Mouse (Mus musculus) small intestine, adult 2 months (tissue): ENCODE measurements at regions not wholly inside any gene's neighbourhood (a gene's known extent, or its start where the extent isn't known, plus 50 kb on each side); places are given as distances from the start of the nearest gene placed in this dataset.

Experiments used
- CTCF ChIP-seq: fragments of 200-500 bp; IDR thresholded peaks from 2 replicates; pipeline ENCODE4 v1.5.1; 2012; ENCODE audit warnings: low read depth, mild to moderate bottlenecking, control low read depth, inconsistent platforms, low read length, moderate library complexity, mixed read lengths; ENCODE audit not compliant: insufficient replicate concordance, insufficient read length; ENCODE audit errors: extremely low read depth
- POLR2A ChIP-seq: fragments of 200-500 bp; IDR thresholded peaks from 2 replicates; pipeline ENCODE4 v1.6.1; 2012; ENCODE audit warnings: low read depth, mild to moderate bottlenecking, control low read depth, inconsistent platforms, low read length, moderate library complexity

DNA sequence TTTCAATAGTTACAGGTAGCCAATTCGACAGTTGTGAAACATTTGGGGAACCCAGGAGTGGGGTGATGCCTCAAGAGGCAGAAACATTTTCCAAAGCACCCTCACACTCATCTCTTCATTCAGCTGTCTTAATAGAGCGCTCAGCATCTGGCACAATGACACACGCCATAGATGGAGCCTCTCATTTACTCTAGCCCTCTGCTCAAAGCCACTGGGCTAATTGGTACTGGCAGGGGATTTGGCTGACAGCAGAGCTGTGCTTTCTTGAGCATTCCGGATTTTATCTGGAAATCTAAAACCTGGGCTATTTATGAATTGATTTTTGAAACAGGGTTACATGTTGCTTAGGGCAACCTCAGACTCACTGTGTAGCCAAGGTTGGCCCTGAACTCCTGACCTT is 61.4 kb upstream of the Tnp1 start:
- TF ChIP-seq POLR2A (no peak), CTCF (no peak)
